13 mouse cellular contexts compared by ENCODE assay signal in the genomic region with DNA sequence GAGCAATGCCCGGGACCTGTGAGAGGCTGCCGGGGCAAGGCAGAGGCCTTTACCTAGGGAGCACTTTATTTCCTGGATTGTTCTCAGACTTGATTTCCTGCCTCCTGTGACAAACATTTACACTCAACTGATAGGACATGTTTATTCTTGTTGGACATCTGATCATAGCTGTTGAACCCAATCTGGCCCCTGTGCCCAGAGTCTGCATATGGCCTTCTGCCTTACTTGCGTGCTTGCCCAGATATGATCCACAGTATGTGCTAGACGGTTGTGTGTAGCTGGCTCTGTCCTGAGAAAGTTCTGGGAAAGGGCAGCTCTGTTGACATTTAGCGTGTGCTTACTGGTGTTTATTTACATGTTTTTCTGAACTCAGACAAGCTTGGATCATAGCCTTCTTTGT.
DNase-seq lines count a peak whose midpoint lies in the region; ATAC-seq and TF ChIP-seq lines count a peak whose summit lies in the region.
"Had no signal": no experiment of that assay in that cellular context is flagged by ENCODE, and none has a peak within 500 bp of the region (broad histone marks: within the 10 kb centered on the region; RNA-seq: fewer than 3 reads in every experiment).

No protein-coding gene starts in this region.

- WGBS in heart, embryonic 15.5 days = 84% methylated on average over 5 of the region's 5 CpGs
- 92% methylated on average over 5 of the region's 5 CpGs for WGBS in midbrain, embryonic 10.5 days
- WGBS in midbrain, postnatal 0 days = 94% methylated on average over 5 of the region's 5 CpGs
- WGBS in hindbrain, embryonic 14.5 days = 89% methylated on average over 5 of the region's 5 CpGs
- 85% methylated on average over 5 of the region's 5 CpGs for WGBS in olfactory bulb, adult 2 months
- WGBS in thymus, adult 2 months = 95% methylated on average over 5 of the region's 5 CpGs

- H3K27ac ChIP-seq in heart, embryonic 15.5 days = peak overlapping the region; percentile 82
- peak overlapping the region; percentile 74; the same call in 1 of the 2 replicates for H3K27ac ChIP-seq in midbrain, embryonic 10.5 days (replicated peaks)
- H3K27ac ChIP-seq in midbrain, postnatal 0 days (ENCODE audit: low read depth, low read length) = no peak overlapping the region
- peak overlapping the region; percentile 85 for H3K27ac ChIP-seq in hindbrain, embryonic 14.5 days
- H3K27ac ChIP-seq in olfactory bulb, adult 2 months (ENCODE audit: insufficient read depth, low read depth, low read length) = peak overlapping the region; percentile 49
- H3K27ac ChIP-seq in thymus, adult 2 months (ENCODE audit: control insufficient read depth, insufficient read depth, low read length) = no peak overlapping the region
- H3K27ac ChIP-seq: gastrocnemius, adult 2 months; layer of hippocampus, adult 2 months had no signal

- no peak overlapping the region for H3K9ac ChIP-seq in heart, embryonic 15.5 days
- H3K9ac ChIP-seq in midbrain, postnatal 0 days (replicated peaks; ENCODE audit: low read length, poor library complexity, severe bottlenecking) = no peak overlapping the region
- H3K9ac ChIP-seq in hindbrain, embryonic 14.5 days = no peak overlapping the region; the same call in 1 of the 2 replicates

- no peak for DNase-seq in heart, adult 11 months
- no peak for DNase-seq in midbrain, embryonic 10.5 days (ENCODE audit: low spot score)
- no peak for DNase-seq in midbrain, postnatal 0 days (ENCODE audit: low spot score)
- DNase-seq in hindbrain, embryonic 14.5 days (ENCODE audit: low spot score) = no peak
- no peak for DNase-seq in thymus, adult 2 months
- DNase-seq in layer of hippocampus, adult 11-12 months (ENCODE audit: low spot score) = no peak
- DNase-seq: cerebellum, adult 18-20 months; gastrocnemius, adult 2 months; thymus, postnatal 36 days had no signal

- H3K27me3 ChIP-seq in heart, embryonic 15.5 days = peaks cover 15% of the 10 kb centered on the region
- peaks cover 15% of the 10 kb centered on the region; the same call in 1 of the 2 replicates for H3K27me3 ChIP-seq in midbrain, embryonic 10.5 days (ENCODE audit: low read depth, poor library complexity, severe bottlenecking)
- no peaks in the 10 kb centered on the region for H3K27me3 ChIP-seq in midbrain, postnatal 0 days (ENCODE audit: insufficient read depth, low read length)
- H3K27me3 ChIP-seq in hindbrain, embryonic 14.5 days (ENCODE audit: control insufficient read depth, insufficient read depth, low read length) = no peaks in the 10 kb centered on the region
- H3K27me3 ChIP-seq in thymus, adult 2 months (ENCODE audit: control insufficient read depth, insufficient read depth, low read length) = no peaks in the 10 kb centered on the region

- no peak overlapping the region for H3K4me3 ChIP-seq in heart, embryonic 15.5 days
- H3K4me3 ChIP-seq in midbrain, embryonic 10.5 days = no peak overlapping the region
- H3K4me3 ChIP-seq in midbrain, postnatal 0 days (ENCODE audit: low read depth, low read length) = no peak overlapping the region
- H3K4me3 ChIP-seq in hindbrain, embryonic 14.5 days (replicated peaks; ENCODE audit: low read length) = no peak overlapping the region
- H3K4me3 ChIP-seq in olfactory bulb, adult 2 months (ENCODE audit: insufficient read depth, low read depth, low read length) = no peak overlapping the region
- H3K4me3 ChIP-seq in thymus, adult 2 months (ENCODE audit: control insufficient read depth, insufficient read depth, low read length) = no peak overlapping the region
- H3K4me3 ChIP-seq: gastrocnemius, adult 2 months; layer of hippocampus, adult 2 months had no signal

- H3K36me3 ChIP-seq in heart, embryonic 15.5 days = no peaks in the 10 kb centered on the region
- no peaks in the 10 kb centered on the region for H3K36me3 ChIP-seq in midbrain, embryonic 10.5 days
- H3K36me3 ChIP-seq in midbrain, postnatal 0 days (ENCODE audit: insufficient read depth, low read length) = no peaks in the 10 kb centered on the region
- H3K36me3 ChIP-seq in hindbrain, embryonic 14.5 days (replicated peaks; ENCODE audit: control insufficient read depth, insufficient read depth) = no peaks in the 10 kb centered on the region
- no peaks in the 10 kb centered on the region for H3K36me3 ChIP-seq in thymus, adult 2 months (ENCODE audit: control insufficient read depth, insufficient read depth, low read length)

- no peak for ATAC-seq in heart, embryonic 15.5 days (replicated peaks; ENCODE audit: insufficient number of reproducible peaks, insufficient read depth, low FRiP score, low read depth)
- no peak for ATAC-seq in midbrain, postnatal 0 days (ENCODE audit: low FRiP score)
- ATAC-seq in hindbrain, embryonic 14.5 days (ENCODE audit: low FRiP score) = no peak
- ATAC-seq: activated CD4-positive, CD25-positive, alpha-beta regulatory T cell, adult 4 months had no signal

- TF ChIP-seq CTCF in midbrain, postnatal 0 days (IDR thresholded peaks at IDR 0.05) = no peak
- no peak for TF ChIP-seq CTCF in olfactory bulb, adult 2 months (IDR thresholded peaks at IDR 0.05; ENCODE audit: insufficient read depth, low read depth, low read length)
- TF ChIP-seq CTCF in thymus, adult 2 months (IDR thresholded peaks at IDR 0.05; ENCODE audit: borderline replicate concordance, control insufficient read depth, extremely low read depth, insufficient read depth, low read length, poor library complexity) = no peak

- H3K4me1 ChIP-seq in heart, embryonic 15.5 days (replicated peaks) = peaks cover 24% of the 10 kb centered on the region
- H3K4me1 ChIP-seq in midbrain, embryonic 10.5 days = peaks cover 23% of the 10 kb centered on the region
- H3K4me1 ChIP-seq in midbrain, postnatal 0 days (ENCODE audit: insufficient read depth, low read length) = no peaks in the 10 kb centered on the region
- H3K4me1 ChIP-seq in hindbrain, embryonic 14.5 days (replicated peaks; ENCODE audit: control insufficient read depth, insufficient read depth, low read length) = peaks cover 13% of the 10 kb centered on the region; the same call in 1 of the 2 replicates
- H3K4me1 ChIP-seq in olfactory bulb, adult 2 months (ENCODE audit: control insufficient read depth, insufficient read depth, low read length) = peaks cover 31% of the 10 kb centered on the region
- H3K4me1 ChIP-seq in thymus, adult 2 months (replicated peaks; ENCODE audit: control insufficient read depth, insufficient read depth, low read length) = peaks cover 14% of the 10 kb centered on the region

- no peak overlapping the region for H3K4me2 ChIP-seq in heart, embryonic 15.5 days
- H3K4me2 ChIP-seq in midbrain, postnatal 0 days (ENCODE audit: low read depth, low read length, poor library complexity, severe bottlenecking) = no peak overlapping the region
- no peak overlapping the region for H3K4me2 ChIP-seq in hindbrain, embryonic 14.5 days (replicated peaks)

- no peaks in the 10 kb centered on the region for H3K9me3 ChIP-seq in heart, embryonic 15.5 days (replicated peaks)
- peaks cover 5% of the 10 kb centered on the region; the same call in 1 of the 2 replicates for H3K9me3 ChIP-seq in midbrain, embryonic 10.5 days (replicated peaks)
- no peaks in the 10 kb centered on the region for H3K9me3 ChIP-seq in midbrain, postnatal 0 days (ENCODE audit: low read length)
- no peaks in the 10 kb centered on the region for H3K9me3 ChIP-seq in hindbrain, embryonic 14.5 days (ENCODE audit: control insufficient read depth, low read length)

- no peak for TF ChIP-seq POLR2A in olfactory bulb, adult 2 months (IDR thresholded peaks at IDR 0.05; ENCODE audit: insufficient read depth, low read depth, low read length)
- TF ChIP-seq POLR2A in thymus, adult 2 months (IDR thresholded peaks at IDR 0.05; ENCODE audit: control insufficient read depth, extremely low read depth, insufficient read depth, low read length, poor library complexity) = no peak

Comparison
In these comparisons a context has a peak if more than half of its experiments do, and no peak if none do; other contexts are left out.
1. H3K27ac ChIP-seq: peak in heart, embryonic 15.5 days (single experiment), midbrain, embryonic 10.5 days (single experiment), hindbrain, embryonic 14.5 days (single experiment) and olfactory bulb, adult 2 months (single experiment); none in midbrain, postnatal 0 days (single experiment) and thymus, adult 2 months (single experiment).